Mouse (Mus musculus): Measurements from ENCODE around the gene Foxs1. TPM values are rescaled to one million over a fixed set of nuclear protein-coding genes. Genes with fewer than 3 reads are reported as not detected.

The Foxs1 gene
- not detected for total RNA-seq (2023)

DNA sequence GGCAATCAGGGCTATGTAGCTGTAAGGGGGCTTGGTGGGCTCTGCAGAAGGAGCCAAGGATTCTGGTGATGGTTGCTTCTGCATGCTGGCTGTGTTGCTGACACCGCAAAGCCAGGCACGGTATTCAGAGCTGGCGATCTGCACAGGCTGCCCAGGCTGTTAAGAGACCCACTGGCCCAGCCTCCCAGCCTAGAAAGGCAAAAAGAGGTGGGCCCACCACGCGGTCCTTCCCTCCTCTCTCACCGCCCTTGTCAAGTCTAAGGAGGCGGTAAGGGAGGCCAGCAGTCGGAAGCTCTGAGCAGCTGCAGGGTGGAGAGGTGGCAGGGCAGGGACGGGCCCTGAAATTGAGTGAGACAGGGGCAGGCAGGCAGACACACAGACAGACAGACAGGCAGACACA is at the start of gene Foxs1:
TSS of gene Foxs1 (minus strand) at position 161 of the 400 bp plus-strand sequence.

DNA sequence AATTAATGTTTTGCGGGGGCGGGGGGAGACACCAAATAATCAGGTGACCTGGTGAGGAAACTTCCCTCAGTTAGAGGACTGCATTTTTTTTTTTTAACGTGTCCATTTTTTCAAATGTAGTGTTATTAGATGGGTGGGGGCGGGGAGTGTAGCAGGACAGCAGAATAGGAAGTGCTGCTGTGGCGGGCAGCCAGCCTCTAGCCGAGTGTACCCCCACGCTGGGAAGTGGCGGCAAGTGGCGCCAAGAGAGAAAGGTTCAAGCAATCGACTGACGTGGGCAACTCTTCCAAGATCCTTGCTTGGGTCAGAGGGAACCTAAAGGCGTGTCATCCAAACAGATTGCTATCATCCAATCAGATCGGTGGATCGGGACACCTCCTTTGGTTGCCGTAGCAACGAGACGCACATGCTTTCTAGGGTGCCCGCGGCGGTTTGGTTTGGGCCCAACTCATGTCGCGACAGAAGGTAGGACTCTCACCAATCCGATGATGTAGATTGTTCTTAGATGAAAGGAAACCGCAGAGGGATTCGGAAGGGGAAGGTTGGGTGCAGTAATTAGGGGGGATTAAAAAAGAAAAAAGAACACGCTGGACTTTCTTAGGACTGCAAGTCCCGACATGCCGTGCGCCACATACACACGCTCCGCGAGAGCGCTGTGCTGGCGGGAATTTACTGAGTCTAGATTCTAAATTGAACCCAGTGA is 29.2 kb upstream of the Foxs1 start, which contains the start of gene Ttll9:
TSS of gene Ttll9 (plus strand) at position 395 of the 703 bp plus-strand sequence.

DNA sequence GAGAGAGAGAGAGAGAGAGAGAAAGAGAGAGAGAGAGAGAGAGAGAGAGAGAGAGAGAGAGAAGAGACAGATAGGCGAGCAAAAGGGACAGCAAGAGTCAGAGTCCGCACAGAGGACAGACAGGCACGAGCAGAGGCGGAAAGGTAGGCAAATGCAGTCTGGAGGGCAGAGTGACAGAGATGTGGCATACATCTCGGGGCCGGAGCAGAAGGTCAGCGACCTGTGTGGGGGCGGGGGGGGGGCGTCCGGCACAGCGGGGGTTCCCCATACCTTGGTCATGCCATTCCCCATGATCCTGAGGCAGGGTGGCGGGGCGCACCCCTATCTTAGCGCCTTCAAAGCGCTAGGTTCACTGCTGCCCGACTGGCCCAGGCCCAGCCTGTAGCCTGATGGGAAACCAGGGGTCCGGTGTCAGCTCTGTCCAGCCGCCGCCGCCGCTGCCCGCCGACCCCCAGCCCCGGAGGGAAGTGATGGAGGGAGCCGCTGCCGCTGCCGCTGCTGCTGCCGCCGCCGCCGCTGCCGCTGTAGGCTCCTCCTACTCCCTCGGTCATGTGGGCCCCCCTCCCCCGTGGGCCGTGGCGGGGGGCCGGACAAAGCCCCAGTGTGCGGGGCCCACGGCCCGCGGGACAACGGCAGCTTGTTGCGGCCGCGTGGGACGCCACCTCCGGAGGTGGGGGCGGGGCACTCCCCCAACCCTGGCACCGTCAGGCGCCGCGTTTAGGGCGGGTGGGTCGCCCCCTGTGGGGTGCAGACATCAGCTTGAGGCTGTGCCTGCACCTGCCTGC is 18.2 kb upstream of the Foxs1 start, which contains the start of gene Dusp15:
TSS of gene Dusp15 (minus strand) at position 634 of the 785 bp plus-strand sequence.

DNA sequence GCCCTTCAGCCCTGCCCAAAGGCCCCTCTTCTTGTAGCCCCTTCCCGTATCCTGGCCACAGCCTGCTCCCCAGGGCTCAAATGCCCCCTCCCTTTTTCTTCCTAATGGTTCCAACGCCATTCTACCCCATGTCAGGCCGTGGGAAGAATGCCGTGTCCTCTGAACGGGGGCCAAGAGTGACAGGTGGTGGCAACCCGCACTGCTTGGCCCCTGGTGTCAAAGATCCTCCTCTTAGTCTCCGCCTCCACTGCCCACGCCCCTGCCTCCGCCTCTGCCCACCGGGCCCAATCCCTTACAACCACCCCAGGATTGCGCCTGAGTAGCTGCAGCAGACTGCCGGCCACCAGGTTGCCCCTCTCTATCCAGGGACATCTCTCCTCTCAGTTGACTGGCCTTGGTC is 22.0 kb downstream of the Foxs1 start, which contains the start of gene Mylk2:
TSS of gene Mylk2 (plus strand) at position 322 of the 400 bp plus-strand sequence.

Other genes with a start within 250 kb of the Foxs1 start
- 10 to 100 TPM; 37.7 to 40.0 TPM for gene Mcts2, start 246.2 kb downstream of the Foxs1 start, total RNA-seq (2023)
- gene Id1, start 197.0 kb downstream of the Foxs1 start, total RNA-seq (2023), result 1 to 10 TPM; 1.2 to 4.1 TPM
- not detected for gene Cox4i2, start 179.0 kb downstream of the Foxs1 start, total RNA-seq (2023)
- 10 to 100 TPM; 24.9 to 30.8 TPM for gene Bcl2l1, start 101.5 kb downstream of the Foxs1 start, total RNA-seq (2023)
- gene Tpx2, start 85.2 kb downstream of the Foxs1 start, total RNA-seq (2023), result 1 to 10 TPM; 2.6 to 3.5 TPM
- not detected for gene Mylk2, start 21.9 kb downstream of the Foxs1 start, total RNA-seq (2023)
- gene Dusp15, start 18.5 kb upstream of the Foxs1 start, total RNA-seq (2023), result not detected
- gene Ttll9, start 29.3 kb upstream of the Foxs1 start, total RNA-seq (2023), result not detected
- 100 to 1,000 TPM; 102 to 111 TPM for gene Pdrg1, start 82.2 kb upstream of the Foxs1 start, total RNA-seq (2023)
- gene Xkr7, start 98.6 kb upstream of the Foxs1 start, total RNA-seq (2023), result not detected
- gene Ccm2l, start 132.7 kb upstream of the Foxs1 start, total RNA-seq (2023), result under 1 TPM in 1 of 2 experiments, not detected in 1; 0.41 TPM
- gene Hck, start 175.3 kb upstream of the Foxs1 start, total RNA-seq (2023), result 1 to 10 TPM; 3.0 to 4.2 TPM
- gene Tm9sf4, start 228.1 kb upstream of the Foxs1 start, total RNA-seq (2023), result 10 to 100 TPM; 81.0 to 83.5 TPM